Comparison of ENCODE assay signal across 19 mouse cellular contexts in genomic region chr4:87472787-87473186, GRCm38 (mm10).
DNase-seq lines count a peak whose midpoint lies in the region; ATAC-seq lines count a peak whose summit lies in the region.
"Had no signal": no experiment of that assay in that cellular context is flagged by ENCODE, and none has a peak within 500 bp of the region (broad histone marks: within the 10 kb centered on the region; RNA-seq: fewer than 3 reads in every experiment).

No protein-coding gene starts in this region.

- H3K4me2 ChIP-seq in forebrain, embryonic 14.5 days (ENCODE audit: low read length) = no peak overlapping the region
- H3K4me2 ChIP-seq: embryonic facial prominence, embryonic 13.5 days; heart, embryonic 12.5 days; midbrain, embryonic 13.5 days had no signal

- H3K27me3 ChIP-seq in forebrain, embryonic 14.5 days (replicated peaks; ENCODE audit: control insufficient read depth, insufficient read depth, low read length) = no peaks in the 10 kb centered on the region
- H3K27me3 ChIP-seq: embryonic facial prominence, embryonic 13.5 days; heart, embryonic 12.5 days; midbrain, embryonic 13.5 days had no signal

- ATAC-seq in frontal cortex, adult (ENCODE audit: low TSS enrichment) = peak; percentile 42
- peak; percentile 74 for ATAC-seq in forebrain, embryonic 14.5 days
- ATAC-seq: midbrain, embryonic 13.5 days had no signal

- DNase-seq in frontal cortex, adult 2 months (ENCODE audit: extremely low spot score in 1 of 2, low spot score in 1 of 2) = no peak
- DNase-seq in A20 (ENCODE audit: low read depth, low spot score) (peak; percentile 22), R1 (ENCODE audit: low read depth, low spot score) (peak; percentile 91)
- DNase-seq in forebrain, embryonic 14.5 days (ENCODE audit: low spot score) = peak; percentile 33
- no peak for DNase-seq in kidney, postnatal 25 days
- no peak for DNase-seq in spleen, adult 12 weeks (ENCODE audit: low spot score)
- DNase-seq: adrenal gland, postnatal 36 days; cerebellum, adult 11-12 months; cerebellum, postnatal 10 days; gastrocnemius, postnatal 10 days; heart, adult 11 months; heart, postnatal 10 days; kidney, adult 18-20 months had no signal

- WGBS in forebrain, embryonic 14.5 days = 43% methylated on average over 1 of the region's 1 CpGs

- H3K36me3 ChIP-seq in forebrain, embryonic 14.5 days (ENCODE audit: control insufficient read depth, insufficient read depth, low read length) = no peaks in the 10 kb centered on the region
- H3K36me3 ChIP-seq: embryonic facial prominence, embryonic 13.5 days; heart, embryonic 12.5 days; midbrain, embryonic 13.5 days had no signal

- H3K4me1 ChIP-seq in forebrain, embryonic 14.5 days (ENCODE audit: control insufficient read depth, insufficient read depth, low read length) = peaks cover 9% of the 10 kb centered on the region; the same call in 1 of the 2 replicates

- H3K9me3 ChIP-seq in forebrain, embryonic 14.5 days (replicated peaks; ENCODE audit: control insufficient read depth, low read length) = no peaks in the 10 kb centered on the region
- H3K9me3 ChIP-seq: embryonic facial prominence, embryonic 13.5 days; heart, embryonic 12.5 days; midbrain, embryonic 13.5 days had no signal

- 0 out of 2 replicates have a peak overlapping the region, but pooled peaks have one; percentile 24 for H3K27ac ChIP-seq in forebrain, embryonic 14.5 days (ENCODE audit: low read depth, low read length)
- H3K27ac ChIP-seq: embryonic facial prominence, embryonic 13.5 days; midbrain, embryonic 13.5 days; stomach, postnatal 0 days had no signal

- no peak overlapping the region for H3K4me3 ChIP-seq in forebrain, embryonic 14.5 days (ENCODE audit: low read depth, low read length)
- H3K4me3 ChIP-seq: embryonic facial prominence, embryonic 13.5 days; erythroblast, embryonic 14.5 days; heart, embryonic 12.5 days; midbrain, embryonic 13.5 days had no signal

- no peak overlapping the region for H3K9ac ChIP-seq in forebrain, embryonic 14.5 days (ENCODE audit: low read length)
- H3K9ac ChIP-seq: embryonic facial prominence, embryonic 13.5 days; heart, embryonic 12.5 days; midbrain, embryonic 13.5 days had no signal

Comparison
In these comparisons a context has a peak if more than half of its experiments do, and no peak if none do; other contexts are left out.
1. DNase-seq: peak in A20 (single experiment), R1 (single experiment) and forebrain, embryonic 14.5 days (single experiment); none in frontal cortex, adult 2 months (0 of 2), kidney, postnatal 25 days (0 of 2) and spleen, adult 12 weeks (single experiment).